19 mouse cellular contexts compared by ENCODE assay signal in genomic region chr5:74794726-74795125, GRCm38 (mm10).
A peak's percentile ranks its signal among the peaks of the same experiment; 100 is the strongest.
DNase-seq lines count a peak whose midpoint lies in the region; ATAC-seq and TF ChIP-seq lines count a peak whose summit lies in the region.
"Had no signal": no experiment of that assay in that cellular context is flagged by ENCODE, and none has a peak within 500 bp of the region (broad histone marks: within the 10 kb centered on the region; RNA-seq: fewer than 3 reads in every experiment).

No protein-coding gene starts in this region.

- TF ChIP-seq CTCF in gastrocnemius, adult 2 months (IDR thresholded peaks at IDR 0.05) = no peak
- no peak for TF ChIP-seq CTCF in lung, postnatal 0 days (IDR thresholded peaks at IDR 0.05)

- no peaks in the 10 kb centered on the region for H3K36me3 ChIP-seq in lung, postnatal 0 days (ENCODE audit: insufficient read depth, low read length)
- no peaks in the 10 kb centered on the region for H3K36me3 ChIP-seq in heart, embryonic 10.5 days
- H3K36me3 ChIP-seq: hindbrain, embryonic 13.5 days had no signal

- intact Hi-C loops in gastrocnemius, adult 2 months (cut with DNase I) = loop anchor here (5.0 to 10.0 kb wide), 3 partner anchors 150 to 363 kb away; no protein-coding TSS in a partner anchor

- H3K4me1 ChIP-seq in lung, postnatal 0 days (ENCODE audit: insufficient read depth, low read depth, low read length) = peaks cover 3% of the 10 kb centered on the region; the same call in 1 of the 2 replicates
- H3K4me1 ChIP-seq in heart, embryonic 10.5 days = peaks cover 18% of the 10 kb centered on the region

- peak overlapping the region; percentile 82 for H3K27ac ChIP-seq in gastrocnemius, adult 2 months
- H3K27ac ChIP-seq in lung, postnatal 0 days (ENCODE audit: low read length) = no peak overlapping the region
- peak overlapping the region; percentile 42; the same call in 1 of the 2 replicates for H3K27ac ChIP-seq in heart, embryonic 10.5 days
- H3K27ac ChIP-seq: hindbrain, embryonic 13.5 days; macrophage had no signal

- no peak for TF ChIP-seq EP300 in lung, postnatal 0 days (IDR thresholded peaks at IDR 0.05)

- H3K4me3 ChIP-seq in gastrocnemius, adult 2 months = no peak overlapping the region
- no peak overlapping the region for H3K4me3 ChIP-seq in lung, postnatal 0 days (ENCODE audit: low read depth, low read length)
- H3K4me3 ChIP-seq in heart, embryonic 10.5 days = no peak overlapping the region
- H3K4me3 ChIP-seq: hindbrain, embryonic 13.5 days had no signal

- WGBS in lung, postnatal 0 days = 87% methylated on average over 4 of the region's 4 CpGs
- 85% methylated on average over 4 of the region's 4 CpGs for WGBS in heart, embryonic 10.5 days

- no peak overlapping the region for H3K9ac ChIP-seq in lung, postnatal 0 days (replicated peaks; ENCODE audit: low read depth)
- H3K9ac ChIP-seq: hindbrain, embryonic 13.5 days; liver, postnatal 0 days had no signal

- no peak overlapping the region for H3K4me2 ChIP-seq in lung, postnatal 0 days (replicated peaks; ENCODE audit: low read depth, low read length)
- H3K4me2 ChIP-seq: hindbrain, embryonic 13.5 days; midbrain, embryonic 11.5 days had no signal

- no peak for ATAC-seq in lung, postnatal 0 days
- ATAC-seq in erythroblast, adult 5-6 weeks (replicated peaks; ENCODE audit: low FRiP score, poor library complexity, severe bottlenecking) = no peak
- ATAC-seq: activated CD4-positive, CD25-positive, alpha-beta regulatory T cell, adult 4 months; forebrain, embryonic 14.5 days; liver, postnatal 0 days had no signal

- no peaks in the 10 kb centered on the region for H3K27me3 ChIP-seq in lung, postnatal 0 days (replicated peaks; ENCODE audit: insufficient read depth, low read length)
- peaks cover 39% of the 10 kb centered on the region for H3K27me3 ChIP-seq in heart, embryonic 10.5 days (ENCODE audit: insufficient read depth, poor library complexity, severe bottlenecking)

- H3K9me3 ChIP-seq in lung, postnatal 0 days (ENCODE audit: low read length) = no peaks in the 10 kb centered on the region
- H3K9me3 ChIP-seq in heart, embryonic 10.5 days = no peaks in the 10 kb centered on the region
- H3K9me3 ChIP-seq: hindbrain, embryonic 13.5 days had no signal

- DNase-seq in gastrocnemius, adult 2 months = peak; percentile 46
- DNase-seq in gastrocnemius, postnatal 10 days = no peak
- peak; percentile 14 for DNase-seq in lung, postnatal 36 days
- DNase-seq in lung, postnatal 0 days (ENCODE audit: low spot score) = no peak
- DNase-seq in adrenal gland, adult 8-10 months = peak; percentile 35
- no peak for DNase-seq in heart, embryonic 10.5 days (ENCODE audit: low spot score)
- DNase-seq in spleen, postnatal 10 days (ENCODE audit: low spot score in 2 of 2) = no peak
- DNase-seq: B cell, adult 2 months; cerebellum, adult 8-10 months; liver; liver, postnatal 0 days; right cerebral cortex, adult 18-20 months; thymus, adult 18-20 months had no signal

Comparison
In these comparisons a context has a peak if more than half of its experiments do, and no peak if none do; other contexts are left out.
1. DNase-seq: peak in gastrocnemius, adult 2 months (single experiment), lung, postnatal 36 days (single experiment) and adrenal gland, adult 8-10 months (single experiment); none in gastrocnemius, postnatal 10 days (single experiment), lung, postnatal 0 days (single experiment), heart, embryonic 10.5 days (single experiment) and spleen, postnatal 10 days (0 of 2).